Mouse (Mus musculus) layer of hippocampus, adult 11-12 months (tissue): ENCODE measurements around the gene Plcg1.

Source experiments
- DNase-seq: peaks from one replicate; pipeline ENCODE4 v3.0.0; 2022; ENCODE audit warnings: low spot score

The Plcg1 gene

GRCm38 (mm10) chr2:160731117-160731838 is at the start of gene Plcg1:
Gene Plcg1, plus strand, starts transcription at chr2:160731300.
- peak; percentile 95 for DNase-seq

GRCm38 (mm10) chr2:160700271-160700670 is 30.8 kb upstream of the Plcg1 start:
- no peak for DNase-seq

GRCm38 (mm10) chr2:160701603-160702002 is 29.5 kb upstream of the Plcg1 start:
- no peak for DNase-seq

- DNase-seq: no peak
Measured at GRCm38 (mm10) chr2:160702824-160703223, 28.3 kb upstream of the Plcg1 start.

- no peak for DNase-seq
Measured at GRCm38 (mm10) chr2:160707673-160708072, 23.4 kb upstream of the Plcg1 start.

- DNase-seq: no peak
Measured at GRCm38 (mm10) chr2:160715463-160716030, 15.6 kb upstream of the Plcg1 start.

GRCm38 (mm10) chr2:160717269-160717668 is 13.8 kb upstream of the Plcg1 start:
- no peak for DNase-seq

- DNase-seq: no peak
Measured at GRCm38 (mm10) chr2:160718811-160719210, 12.3 kb upstream of the Plcg1 start.

- no peak for DNase-seq
Measured at GRCm38 (mm10) chr2:160722714-160723113, 8.4 kb upstream of the Plcg1 start.

- no peak for DNase-seq
Measured at GRCm38 (mm10) chr2:160723613-160724375, 7.3 kb upstream of the Plcg1 start.

- no peak for DNase-seq
Measured at GRCm38 (mm10) chr2:160724536-160724935, 6.6 kb upstream of the Plcg1 start.

GRCm38 (mm10) chr2:160725877-160726864 is 4.9 kb upstream of the Plcg1 start:
- no peak for DNase-seq

- no peak for DNase-seq
Measured at GRCm38 (mm10) chr2:160728972-160729371, 2.1 kb upstream of the Plcg1 start.

GRCm38 (mm10) chr2:160729436-160729835 is 1.7 kb upstream of the Plcg1 start:
- DNase-seq: no peak

- DNase-seq: no peak
Measured at GRCm38 (mm10) chr2:160729851-160730796, 976 bp upstream of the Plcg1 start.

- DNase-seq: no peak
Measured at GRCm38 (mm10) chr2:160730797-160731116, 343 bp upstream of the Plcg1 start.

- DNase-seq: peak; percentile 69
Measured at GRCm38 (mm10) chr2:160731839-160732261, 750 bp downstream of the Plcg1 start.

- no peak for DNase-seq
Measured at GRCm38 (mm10) chr2:160732420-160732995, 1.4 kb downstream of the Plcg1 start.

GRCm38 (mm10) chr2:160733131-160733531 is 2.0 kb downstream of the Plcg1 start:
- DNase-seq: no peak

GRCm38 (mm10) chr2:160734331-160734730 is 3.2 kb downstream of the Plcg1 start:
- no peak for DNase-seq
